Mouse (Mus musculus) cerebellum, postnatal 14 days (tissue): ENCODE measurements around the gene Gnai2.

Experiments
- DNase-seq, 2 experiments: peaks; one replicate each; pipeline ENCODE4 v3.0.0; 2021; ENCODE audit warnings: mixed read lengths in 2 of 2

The Gnai2 gene

DNA sequence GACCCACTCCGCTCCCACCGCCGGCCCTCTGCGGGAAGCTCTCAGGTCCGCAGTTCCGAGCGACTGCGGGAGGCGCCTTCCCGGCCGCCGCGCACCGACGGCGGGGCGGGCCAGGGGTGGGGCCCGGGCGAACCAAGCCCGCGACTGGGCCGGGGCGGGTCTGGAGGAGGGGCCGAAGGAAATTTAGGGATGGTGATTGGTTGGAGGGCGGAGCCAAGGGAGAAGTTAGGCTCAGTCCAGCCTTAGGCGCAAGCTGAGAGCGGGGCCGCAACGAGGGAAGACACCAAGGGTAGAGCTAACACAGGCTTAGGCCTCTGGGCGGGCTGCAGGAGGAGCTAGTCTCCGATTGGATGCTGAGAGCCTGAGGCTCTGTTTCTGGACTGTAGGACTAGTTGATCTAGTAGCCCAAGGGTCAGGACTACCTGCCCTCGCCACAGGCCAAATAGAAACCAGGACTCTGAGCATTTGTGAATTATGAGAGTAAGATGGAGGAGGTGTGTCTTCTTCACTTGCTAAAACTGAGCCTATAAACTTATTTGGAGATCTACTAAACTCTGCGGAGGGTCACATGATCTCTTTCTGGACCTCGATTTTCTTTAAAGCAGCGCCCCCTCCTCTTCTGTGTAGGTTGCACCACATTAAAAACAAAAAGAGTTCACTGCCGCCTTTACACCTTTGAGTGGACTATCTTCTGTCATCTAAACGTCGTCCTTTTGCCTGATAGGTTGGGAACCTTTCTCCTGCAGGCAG lies at the start of gene Gnai2:
Gene Gnai2, minus strand, starts transcription at position 89 of the 750 bp plus-strand sequence.
- peak; percentile 90 to 92 for DNase-seq

DNA sequence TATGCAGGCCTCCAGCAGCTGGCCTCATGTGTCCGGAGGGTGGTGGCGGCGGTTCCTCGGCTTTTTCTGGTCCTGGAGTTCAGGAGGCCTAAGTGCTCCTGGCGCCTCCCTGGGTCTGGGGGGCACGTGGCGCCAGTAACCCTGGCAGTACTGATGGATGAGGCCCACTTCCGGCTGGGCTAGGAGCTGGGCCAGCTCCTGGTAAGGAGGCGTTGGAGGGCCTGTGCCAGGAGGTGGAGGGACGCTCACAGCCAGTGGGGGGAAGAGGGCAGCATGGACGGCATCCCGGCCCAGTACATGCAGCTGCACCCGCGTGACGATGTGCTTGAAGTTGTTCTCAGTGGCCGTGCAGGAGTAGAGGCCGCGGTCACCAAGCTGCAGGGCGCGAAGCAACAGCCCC lies 47.2 kb upstream of the Gnai2 start:
- no peak for DNase-seq

DNA sequence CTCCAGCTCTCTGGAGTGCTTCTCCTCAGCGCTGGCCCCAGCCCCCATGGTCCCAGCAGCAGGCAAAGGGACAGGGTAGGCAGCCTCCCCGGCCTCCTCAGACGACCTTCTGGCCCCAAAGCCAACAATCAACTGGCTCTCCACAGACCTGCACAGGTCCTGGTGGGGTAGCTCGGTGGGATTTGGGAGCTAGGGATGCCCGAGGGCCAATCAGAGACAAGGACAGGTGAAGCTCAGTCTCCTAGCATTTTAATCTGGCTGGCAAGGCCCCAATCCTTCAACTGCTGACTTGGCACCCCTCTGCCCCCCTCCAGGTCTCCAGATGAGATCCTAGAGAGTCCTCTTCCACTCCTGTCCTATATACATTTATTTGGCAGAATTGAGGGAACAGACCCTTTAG lies 44.3 kb upstream of the Gnai2 start, which contains the start of gene Gnat1:
Gene Gnat1, minus strand, starts transcription at position 212 of the 400 bp plus-strand sequence.
- DNase-seq = no peak

DNA sequence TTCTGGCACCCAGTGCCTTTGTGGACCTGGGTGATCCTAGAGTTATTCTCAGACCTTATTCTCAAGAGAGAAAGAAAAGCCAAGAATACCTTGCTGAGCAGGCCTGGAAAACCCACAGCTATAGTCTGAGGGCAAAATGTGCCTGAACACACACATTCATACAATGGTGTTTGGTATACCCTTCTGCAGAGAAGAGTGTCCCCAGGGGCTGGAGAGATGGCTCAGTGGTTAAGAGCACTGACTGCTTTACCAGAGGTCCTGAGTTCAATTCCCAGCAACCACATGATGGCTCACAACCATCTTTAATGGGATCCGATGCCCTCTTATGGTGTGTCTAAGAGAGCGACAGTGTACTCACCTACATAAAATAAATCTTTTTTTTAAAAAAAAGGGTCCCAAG lies 43.7 kb upstream of the Gnai2 start:
- DNase-seq = no peak

DNA sequence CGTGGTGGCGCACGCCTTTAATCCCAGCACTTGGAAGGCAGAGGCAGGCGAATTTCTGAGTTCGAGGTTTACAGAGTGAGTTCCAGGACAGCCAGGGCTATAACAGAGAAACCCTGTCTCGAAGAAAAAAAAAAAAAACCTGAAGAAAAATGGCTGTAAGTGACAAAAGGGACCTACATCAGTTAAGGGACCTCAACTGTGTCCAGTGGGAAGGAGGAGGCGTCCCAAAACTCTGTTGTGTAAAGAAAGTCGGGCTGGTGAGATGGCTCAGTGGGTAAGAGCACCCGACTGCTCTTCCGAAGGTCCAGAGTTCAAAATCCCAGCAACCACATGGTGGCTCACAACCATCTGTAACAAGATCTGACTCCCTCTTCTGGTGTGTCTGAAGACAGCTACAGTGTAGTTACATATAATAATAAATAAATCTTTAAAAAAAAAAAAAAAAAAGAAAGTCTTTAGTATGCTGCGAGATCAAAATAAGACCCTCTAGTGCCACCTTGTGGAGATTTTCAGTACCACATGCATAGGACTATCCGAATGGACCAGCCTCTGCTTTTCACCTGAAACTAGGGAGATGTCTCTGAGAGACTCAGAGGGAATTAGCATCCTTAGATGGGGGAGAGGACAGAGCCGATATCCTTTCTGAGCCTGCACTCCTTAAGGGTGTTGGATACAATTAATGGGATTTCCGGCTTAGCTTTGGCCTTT lies 42.8 kb upstream of the Gnai2 start:
- DNase-seq = peak; percentile 90 to 93

DNA sequence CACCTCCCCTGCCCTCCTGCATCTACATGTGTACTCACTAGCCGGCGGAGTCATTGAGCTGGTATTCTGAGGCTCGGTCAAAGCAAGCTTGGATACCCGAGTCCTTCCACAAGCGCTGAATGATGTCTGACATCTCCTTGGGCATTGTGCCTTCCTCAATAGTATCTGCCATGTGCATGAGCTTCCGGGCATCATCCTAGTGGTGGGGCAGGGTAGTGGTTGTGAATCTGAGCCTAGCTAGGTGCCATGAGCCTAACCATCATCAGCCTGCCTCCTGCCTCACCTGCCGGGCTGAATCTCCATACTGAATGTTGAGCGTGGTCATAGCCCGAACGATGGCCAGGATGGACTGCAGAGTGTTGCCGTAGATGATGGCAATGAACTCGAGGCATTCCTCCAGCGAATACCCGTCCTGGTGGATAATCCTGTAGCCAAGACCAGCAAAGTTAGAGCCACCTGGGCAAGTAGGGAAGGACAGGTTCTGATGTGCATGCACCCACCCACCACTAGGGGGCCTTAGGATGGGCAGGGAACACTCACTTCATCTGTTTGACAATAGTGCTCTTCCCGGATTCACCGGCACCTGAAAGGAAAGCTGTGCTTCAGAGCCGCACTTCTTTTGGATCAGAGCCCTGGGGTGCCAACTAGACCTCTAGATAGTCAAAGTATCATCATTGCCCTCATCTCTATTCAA lies 42.1 kb upstream of the Gnai2 start:
- DNase-seq = peak; percentile 66 to 80

DNA sequence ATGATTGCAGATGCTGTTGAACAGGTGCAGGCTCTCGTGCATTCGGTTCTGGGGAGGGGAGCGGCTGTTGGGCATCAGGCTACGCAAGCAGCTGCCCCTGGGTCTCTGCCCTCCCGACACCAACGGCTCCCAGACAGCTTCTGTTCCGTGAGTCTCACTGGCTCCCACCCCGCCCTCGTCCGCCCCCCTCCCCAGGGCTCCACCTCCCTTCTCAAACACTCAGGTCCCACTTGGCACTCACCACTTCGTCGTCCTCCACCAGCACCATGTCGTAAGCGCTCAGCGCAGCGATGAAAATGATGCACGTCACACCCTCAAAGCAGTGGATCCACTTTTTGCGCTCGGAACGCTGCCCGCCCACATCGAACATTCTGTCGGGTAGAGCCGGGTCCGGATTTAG lies 41.1 kb upstream of the Gnai2 start:
- DNase-seq = no peak

DNA sequence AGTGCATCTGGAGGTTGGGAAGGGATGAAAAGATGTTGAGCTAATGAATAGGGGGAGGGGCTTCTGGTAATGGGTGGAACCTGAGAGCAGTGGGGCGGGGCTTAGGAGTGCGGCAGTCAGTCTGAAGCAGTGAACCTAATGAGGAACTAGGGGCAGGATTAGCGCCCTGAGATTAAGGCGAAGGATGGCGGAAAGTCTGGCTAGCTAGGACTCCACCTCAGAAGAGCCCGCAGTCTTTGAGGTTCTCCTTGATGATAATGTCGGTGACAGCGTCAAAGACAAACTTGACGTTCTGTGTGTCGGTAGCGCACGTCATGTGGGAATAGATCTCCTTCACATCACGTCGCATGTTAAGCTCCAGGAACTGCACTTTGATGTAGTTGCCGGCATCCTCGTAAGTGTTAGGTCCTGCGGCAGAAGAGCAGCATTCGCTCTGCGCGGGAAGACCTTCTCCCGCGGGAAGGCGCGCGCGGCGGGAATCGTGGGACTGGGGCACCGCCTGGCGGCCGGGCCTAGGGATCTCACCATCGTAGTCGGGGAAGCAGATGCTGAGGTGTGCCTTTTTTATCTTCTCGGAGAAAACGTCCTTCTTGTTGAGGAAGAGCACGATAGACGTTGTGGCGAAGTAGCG lies 40.6 kb upstream of the Gnai2 start:
- peak; percentile 70 to 79 for DNase-seq

DNA sequence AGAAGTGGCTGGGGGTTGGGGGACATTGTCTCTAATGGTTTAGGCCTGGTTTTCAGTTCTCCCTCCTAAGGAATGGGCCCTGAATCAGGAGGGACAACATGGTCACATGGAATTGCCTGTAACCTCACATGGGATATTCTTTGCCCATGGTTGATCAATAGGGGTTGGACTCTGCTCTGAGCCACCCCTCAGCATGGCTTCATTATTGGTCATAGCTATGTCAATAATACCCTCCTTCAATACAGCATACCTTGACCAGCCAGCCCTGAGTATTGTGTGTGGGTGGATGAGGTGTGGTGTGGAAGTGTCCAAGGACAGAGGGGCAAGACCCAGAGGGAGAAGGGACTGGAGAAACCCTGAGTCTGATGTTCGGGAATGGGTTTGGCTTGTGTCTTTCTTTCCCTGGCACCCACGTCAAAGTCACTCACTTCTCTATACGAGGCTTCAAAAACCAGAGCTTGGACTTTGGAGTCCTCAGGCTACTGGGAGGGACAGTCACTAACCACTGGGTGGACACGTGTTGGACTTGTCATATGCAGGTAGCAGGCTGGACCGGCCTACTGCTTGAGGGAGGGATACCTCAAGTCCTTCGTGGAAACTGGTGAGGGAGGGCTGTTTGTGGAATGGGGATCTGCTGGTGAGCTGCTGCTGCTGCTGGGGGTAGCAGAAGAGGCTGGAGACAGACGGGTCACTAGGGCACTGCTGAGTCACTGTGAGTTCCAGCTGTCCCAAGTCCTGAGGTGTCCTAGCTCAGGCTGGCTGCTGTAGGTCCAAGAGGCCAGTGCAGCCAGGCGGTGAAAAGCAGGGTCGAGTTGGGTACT lies 39.7 kb upstream of the Gnai2 start:
- no peak for DNase-seq

DNA sequence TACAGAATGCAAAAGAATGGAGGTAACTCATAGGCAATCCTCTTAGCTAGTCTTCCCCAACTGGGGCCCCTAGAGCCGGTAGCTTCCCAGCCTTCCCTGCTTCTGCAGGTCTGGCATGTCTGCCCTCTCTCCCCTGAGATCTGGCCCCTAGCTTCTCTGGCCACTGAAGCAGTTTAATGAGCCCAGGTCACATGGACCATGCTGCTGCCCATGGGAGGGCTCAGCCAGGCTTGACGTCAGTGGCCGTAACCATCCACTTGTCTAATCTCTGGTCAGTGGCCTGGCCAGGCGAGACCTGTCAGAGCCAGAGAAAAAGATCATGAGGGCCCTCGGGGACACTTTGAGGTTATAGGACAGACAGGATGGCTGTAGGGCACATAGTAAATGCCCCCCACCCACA lies 35.1 kb upstream of the Gnai2 start:
- no peak for DNase-seq

DNA sequence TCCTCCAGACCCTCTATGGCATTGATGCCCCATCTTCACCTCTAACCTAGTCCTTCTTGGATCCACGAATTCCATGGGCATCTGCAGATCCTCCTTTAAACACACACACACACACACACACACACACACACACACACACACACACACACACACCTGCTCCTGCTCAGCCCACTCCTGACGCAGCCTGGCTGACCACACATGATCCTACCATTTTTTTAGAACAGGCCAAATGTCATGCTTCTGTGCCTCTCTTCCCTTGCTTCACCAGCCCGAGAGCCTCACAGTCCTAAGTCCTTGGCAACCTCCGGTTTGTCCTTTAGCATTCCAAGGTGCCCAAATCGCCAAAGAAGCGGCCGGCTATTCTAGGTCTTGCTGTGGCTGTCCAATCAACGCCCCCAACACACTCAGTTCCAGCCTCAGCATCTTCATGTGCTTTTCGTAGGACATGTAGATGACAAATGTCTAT lies 34.3 kb upstream of the Gnai2 start, which contains the start of gene Slc38a3:
Gene Slc38a3, minus strand, starts transcription at position 51 of the 466 bp plus-strand sequence.
- no peak for DNase-seq

DNA sequence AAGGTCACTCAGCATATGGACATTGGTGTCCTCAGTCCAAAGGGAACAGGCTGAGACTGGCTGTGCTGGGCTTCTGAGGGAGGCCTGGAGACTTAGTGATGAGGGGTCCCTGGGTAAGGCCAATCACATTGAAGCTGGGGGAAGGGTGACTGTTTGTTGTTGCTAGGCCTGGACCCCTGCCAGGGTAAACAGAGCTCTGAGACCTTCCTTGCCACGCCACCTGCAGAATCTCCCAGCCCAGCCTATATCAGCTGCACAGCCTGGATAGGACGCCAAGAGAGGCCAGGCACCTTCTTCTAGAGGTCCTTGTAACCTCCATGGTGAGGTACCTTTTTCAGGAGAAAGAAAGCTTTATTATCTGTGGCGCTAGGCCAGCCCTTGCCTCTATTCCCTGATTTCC lies 33.7 kb upstream of the Gnai2 start:
- no peak for DNase-seq

DNA sequence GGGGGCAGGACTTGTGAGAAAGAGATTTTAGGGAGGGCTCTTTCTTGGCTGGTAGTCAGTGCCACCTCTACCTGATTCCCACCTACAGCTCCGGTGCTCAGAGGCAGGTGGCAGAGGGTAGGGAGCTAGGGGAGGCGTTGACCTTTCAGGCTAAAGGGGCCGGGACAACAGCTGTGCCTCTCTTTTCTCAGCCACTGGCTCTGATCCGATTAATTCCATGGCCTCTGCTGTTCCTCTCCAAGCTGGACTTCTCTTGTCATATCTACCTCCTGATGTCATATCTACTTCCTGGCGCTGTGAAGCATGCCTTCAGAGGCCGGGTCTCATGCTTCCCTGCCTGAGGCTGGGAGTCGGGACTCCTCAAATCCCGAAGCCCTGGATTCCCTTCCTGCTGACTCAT lies 32.8 kb upstream of the Gnai2 start:
- DNase-seq = no peak

DNA sequence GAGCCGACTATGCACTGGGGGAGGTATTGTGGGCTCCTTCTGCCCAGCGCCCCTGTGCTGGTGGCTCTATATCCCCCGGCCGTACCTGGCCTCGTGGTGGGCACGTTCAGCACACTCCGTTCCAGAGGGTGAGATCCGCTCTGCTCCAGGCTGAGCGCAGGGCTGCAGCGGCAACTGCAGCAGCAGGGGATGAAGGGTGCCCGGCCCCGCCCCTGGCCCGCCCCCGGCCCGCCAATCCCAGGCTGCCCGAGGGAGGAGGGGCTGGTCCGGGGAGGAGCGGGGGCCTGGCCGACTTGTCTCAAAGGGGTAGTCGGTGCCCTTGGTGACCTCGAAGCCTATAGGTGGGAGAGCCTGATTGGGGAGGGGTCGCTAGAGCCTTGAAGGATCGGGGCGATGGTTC lies 32.1 kb upstream of the Gnai2 start:
- DNase-seq = peak; percentile 33 to 44

DNA sequence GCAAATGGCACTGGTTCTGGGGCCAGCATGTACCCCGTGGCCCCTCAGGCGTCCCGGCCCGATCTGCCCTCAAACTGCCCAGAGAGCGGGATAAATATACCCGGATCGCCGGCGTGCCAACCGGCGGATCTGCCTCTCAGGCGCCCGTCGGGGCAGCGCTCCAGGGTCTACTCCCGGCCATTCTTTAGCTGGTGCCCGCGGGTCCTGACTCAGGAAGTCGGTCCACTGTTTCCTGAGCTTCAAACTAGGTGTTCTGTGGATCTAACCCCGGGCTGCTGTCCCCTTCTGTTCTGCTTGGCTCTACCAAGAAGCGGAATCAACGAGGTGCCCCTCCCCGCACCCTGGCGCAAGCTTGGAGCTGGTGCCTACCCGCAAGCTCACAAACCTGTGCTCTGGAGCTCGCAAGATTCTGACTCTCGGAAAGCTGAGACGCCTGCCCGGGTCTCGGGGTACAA lies 31.6 kb upstream of the Gnai2 start:
- DNase-seq = peak in 1 of 2 experiments; percentile 45

DNA sequence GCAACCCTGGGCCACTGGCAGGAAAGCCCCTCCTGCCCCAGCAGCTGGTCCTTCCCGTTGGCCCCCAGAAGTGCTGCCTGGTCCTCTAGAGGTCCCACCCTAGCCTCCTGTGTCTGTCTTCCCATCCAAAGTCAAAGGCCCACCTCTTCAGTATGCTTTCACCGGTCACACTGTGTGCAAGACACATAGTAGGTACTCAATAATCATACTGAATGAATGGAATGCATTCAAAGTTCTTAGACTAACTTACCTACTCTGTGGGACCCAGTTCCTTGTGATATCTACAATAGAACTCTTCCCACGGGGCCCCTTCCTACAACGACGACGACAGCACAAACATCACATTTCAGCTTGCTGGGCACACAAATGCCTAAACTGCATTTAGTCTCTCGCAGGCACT lies 30.1 kb upstream of the Gnai2 start:
- DNase-seq = no peak

DNA sequence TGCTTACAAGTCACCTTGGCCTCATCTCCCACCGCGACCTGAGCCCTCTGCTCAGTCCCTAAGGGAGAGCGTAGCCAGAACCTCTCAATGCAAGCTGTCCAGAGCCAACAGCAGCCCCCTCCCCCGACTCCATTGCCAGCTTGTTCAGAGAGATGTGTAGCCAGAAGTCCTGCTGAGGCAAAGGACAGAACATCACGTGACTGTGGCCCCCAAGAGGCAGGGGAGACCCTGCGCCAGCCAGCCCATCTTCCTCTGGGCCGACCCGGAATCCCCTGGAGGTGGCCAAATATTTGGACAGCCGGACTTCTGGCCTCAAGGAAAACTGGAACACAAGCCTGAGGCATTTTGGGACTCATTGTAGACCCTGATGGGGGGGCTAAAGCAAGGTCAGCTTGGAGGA lies 28.4 kb upstream of the Gnai2 start:
- no peak for DNase-seq

DNA sequence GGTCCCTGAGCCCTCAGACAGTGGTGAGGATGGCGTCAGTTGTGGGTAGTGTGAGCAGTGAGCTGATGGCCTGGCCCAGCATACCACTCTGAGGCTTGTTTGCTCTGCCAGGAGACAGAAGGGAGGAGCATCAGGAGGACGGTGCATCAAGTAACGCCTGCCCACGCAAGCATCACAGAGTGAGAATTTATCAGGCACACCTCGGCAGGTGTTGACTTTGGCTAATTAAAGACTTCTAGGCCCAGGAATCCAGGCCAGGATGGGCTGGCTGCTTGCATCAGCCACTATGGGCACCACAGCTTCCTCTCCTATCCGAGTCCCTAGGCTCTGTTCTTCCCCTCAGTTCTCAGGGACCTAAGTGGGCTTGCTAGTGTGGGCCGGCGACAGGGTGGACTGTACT lies 27.2 kb upstream of the Gnai2 start:
- DNase-seq = no peak

DNA sequence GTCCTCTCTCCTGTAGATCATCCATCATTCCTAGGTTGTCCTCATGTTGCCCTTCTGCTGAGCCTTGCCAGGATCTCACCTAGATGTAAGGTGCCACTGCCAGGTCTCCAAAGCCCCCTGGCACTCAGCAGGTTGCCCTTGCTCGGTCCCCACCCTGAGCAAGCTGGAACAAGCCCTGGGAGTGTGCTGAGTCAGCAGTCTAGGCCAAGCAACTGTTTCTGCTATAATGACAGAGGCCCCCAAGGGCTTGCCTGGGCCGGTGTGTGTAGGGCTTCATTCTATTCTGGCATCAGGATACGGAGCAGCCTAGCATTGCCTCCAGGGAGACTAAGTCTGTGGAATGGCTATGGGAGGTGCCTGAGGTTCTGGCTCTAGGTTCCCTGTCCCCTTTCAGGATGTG lies 25.6 kb upstream of the Gnai2 start:
- no peak for DNase-seq

DNA sequence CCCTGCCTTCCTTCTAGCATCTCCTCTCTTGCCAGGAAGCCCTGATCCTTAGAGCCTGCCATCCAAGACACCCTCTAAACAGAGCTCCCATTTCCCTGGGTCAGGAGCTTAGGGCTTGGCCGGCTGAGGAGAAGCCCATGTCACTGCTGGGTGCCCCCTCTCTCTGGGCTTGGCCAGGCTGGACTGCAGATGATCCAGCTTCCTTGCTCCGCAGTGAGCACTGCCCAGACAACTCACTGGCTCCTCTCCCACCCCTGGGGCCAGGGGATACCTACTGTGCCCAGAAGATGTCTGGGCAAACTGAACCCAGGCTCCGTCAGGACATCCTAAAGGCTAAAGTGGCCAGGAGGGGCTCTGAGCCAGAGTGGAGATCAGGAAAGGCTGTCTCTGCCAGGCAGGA lies 24.8 kb upstream of the Gnai2 start:
- DNase-seq = peak; percentile 32 to 37

DNA sequence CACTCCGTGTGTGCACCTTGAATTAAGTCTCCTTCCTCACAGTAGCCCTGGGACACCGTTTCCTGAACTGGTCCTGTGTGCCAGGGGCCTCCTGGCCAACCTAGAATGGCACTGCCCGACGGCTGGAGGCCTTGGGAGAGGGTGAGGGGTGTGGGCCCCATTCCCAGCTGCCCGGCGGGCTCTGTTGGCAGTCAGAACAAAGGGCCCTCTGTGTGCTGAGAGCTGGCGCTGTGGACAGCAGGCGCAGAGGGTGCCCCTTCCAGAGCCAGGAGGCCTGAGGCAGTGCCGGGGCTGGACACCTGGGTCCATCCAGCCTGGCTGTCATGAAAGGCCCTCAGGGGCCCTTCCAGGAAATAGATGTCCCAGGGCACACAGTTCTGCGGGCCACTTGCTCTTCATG lies 24.4 kb upstream of the Gnai2 start:
- DNase-seq = peak; percentile 39 to 42

DNA sequence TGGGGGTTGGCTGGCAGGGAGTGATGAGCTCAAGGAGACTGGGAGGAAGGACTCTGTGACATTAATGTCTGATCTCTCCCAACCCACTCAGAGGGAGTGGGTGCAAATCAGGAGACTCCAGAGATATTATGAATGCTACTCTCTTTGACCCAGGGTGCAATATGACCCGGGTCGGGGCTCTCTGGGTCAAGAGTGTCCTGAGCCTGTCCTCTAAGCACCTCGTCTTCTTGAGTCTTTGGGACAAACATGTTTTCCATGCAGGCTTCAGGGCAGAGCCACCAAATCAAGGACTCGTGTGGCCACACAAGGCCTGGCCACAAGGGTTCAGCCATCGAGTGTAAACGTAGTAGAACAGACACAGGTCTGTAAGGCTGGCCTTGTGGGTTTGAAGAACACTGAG lies 22.9 kb upstream of the Gnai2 start:
- no peak for DNase-seq
